Mouse (Mus musculus) kidney, postnatal 36 days (tissue): ENCODE measurements around the gene Galns.
"Not testable (repeated sequence)": the region's sequence is repeated elsewhere in the genome, so short reads cannot be mapped to it uniquely, and the experiment has no call there.

Experiments
- DNase-seq, 2 experiments: peaks; one replicate each; pipeline ENCODE4 v3.0.0; 2021 to 2022; ENCODE audit warnings: mixed read lengths in 2 of 2

Gene Galns

GRCm38 (mm10) chr8:122586749-122587148 is 24.5 kb downstream of the Galns start:
- DNase-seq: no peak

GRCm38 (mm10) chr8:122586171-122586570 is 25.1 kb downstream of the Galns start:
- no peak for DNase-seq

GRCm38 (mm10) chr8:122585411-122585891 is 25.8 kb downstream of the Galns start:
- DNase-seq: no peak

- no peak for DNase-seq
These were observed 26.3 kb downstream of the Galns start for GRCm38 (mm10) chr8:122584981-122585380.

GRCm38 (mm10) chr8:122580926-122581325 is 30.3 kb downstream of the Galns start:
- DNase-seq: no peak

- DNase-seq: no peak
These were observed 32.1 kb downstream of the Galns start for GRCm38 (mm10) chr8:122579196-122579595.

- DNase-seq: no peak
These were observed 34.1 kb downstream of the Galns start for GRCm38 (mm10) chr8:122577116-122577515.

GRCm38 (mm10) chr8:122576648-122577022 is 34.6 kb downstream of the Galns start, which contains the start of gene Aprt:
TSS of gene Aprt (minus strand) at chr8:122576909.
- DNase-seq: peak; percentile 97 to 98

- no peak for DNase-seq
These were observed 35.3 kb downstream of the Galns start for GRCm38 (mm10) chr8:122575735-122576647.

GRCm38 (mm10) chr8:122575286-122575685 is 36.0 kb downstream of the Galns start:
- no peak for DNase-seq

GRCm38 (mm10) chr8:122574667-122575251 is 36.5 kb downstream of the Galns start:
- peak; percentile 56 to 57 for DNase-seq

- DNase-seq: no peak
These were observed 37.0 kb downstream of the Galns start for GRCm38 (mm10) chr8:122574264-122574663.

GRCm38 (mm10) chr8:122573577-122573976 is 37.7 kb downstream of the Galns start:
- no peak for DNase-seq

GRCm38 (mm10) chr8:122573176-122573575 is 38.1 kb downstream of the Galns start:
- not testable (repeated sequence) for DNase-seq

GRCm38 (mm10) chr8:122572751-122573150 is 38.5 kb downstream of the Galns start:
- DNase-seq: peak; percentile 58 to 67

- DNase-seq: no peak
These were observed 39.5 kb downstream of the Galns start for GRCm38 (mm10) chr8:122571750-122572267.

GRCm38 (mm10) chr8:122571153-122571552 is 40.1 kb downstream of the Galns start:
- no peak for DNase-seq

- no peak for DNase-seq
These were observed 41.3 kb downstream of the Galns start for GRCm38 (mm10) chr8:122569996-122570395.

GRCm38 (mm10) chr8:122569329-122569728 is 41.9 kb downstream of the Galns start:
- no peak for DNase-seq

- no peak for DNase-seq
These were observed 42.4 kb downstream of the Galns start for GRCm38 (mm10) chr8:122568881-122569309.

- DNase-seq: no peak
These were observed 43.2 kb downstream of the Galns start for GRCm38 (mm10) chr8:122568109-122568504.

- DNase-seq: peak; percentile 94 to 97
These were observed 43.7 kb downstream of the Galns start, which contains the start of gene Cdt1 for GRCm38 (mm10) chr8:122567361-122568108. TSS of gene Cdt1 (plus strand) at chr8:122568015.

- no peak for DNase-seq
These were observed 44.5 kb downstream of the Galns start for GRCm38 (mm10) chr8:122566766-122567165.
